Mouse (Mus musculus) cerebellum, adult 18-20 months (tissue): ENCODE results near the gene Smyd2.

ENCODE experiments used
- DNase-seq, 2 experiments: peaks; one replicate each; pipeline ENCODE4 v3.0.0; 2021

Gene Smyd2

GRCm38 (mm10) chr1:189916422-189917125, 5.6 kb downstream of the Smyd2 start:
- no peak for DNase-seq

GRCm38 (mm10) chr1:189913093-189913760, 8.9 kb downstream of the Smyd2 start:
- no peak for DNase-seq

- no peak for DNase-seq
Observed at GRCm38 (mm10) chr1:189910685-189911345, 11.3 kb downstream of the Smyd2 start.

GRCm38 (mm10) chr1:189903169-189903568, 19.0 kb downstream of the Smyd2 start:
- DNase-seq: no peak

- DNase-seq: peak; percentile 38 to 43
Observed at GRCm38 (mm10) chr1:189902413-189902812, 19.8 kb downstream of the Smyd2 start.

- no peak for DNase-seq
Observed at GRCm38 (mm10) chr1:189899526-189899925, 22.6 kb downstream of the Smyd2 start.

GRCm38 (mm10) chr1:189898708-189899107, 23.5 kb downstream of the Smyd2 start:
- DNase-seq: no peak

- no peak for DNase-seq
Observed at GRCm38 (mm10) chr1:189897861-189898260, 24.3 kb downstream of the Smyd2 start.

GRCm38 (mm10) chr1:189894191-189894590, 28.0 kb downstream of the Smyd2 start:
- DNase-seq: no peak

GRCm38 (mm10) chr1:189888749-189889148, 33.4 kb downstream of the Smyd2 start:
- no peak for DNase-seq

- peak; percentile 74 to 82 for DNase-seq
Observed at GRCm38 (mm10) chr1:189887518-189887917, 34.6 kb downstream of the Smyd2 start.

- DNase-seq: no peak
Observed at GRCm38 (mm10) chr1:189885975-189886374, 36.2 kb downstream of the Smyd2 start.

GRCm38 (mm10) chr1:189884951-189885350, 37.2 kb downstream of the Smyd2 start:
- peak; percentile 81 to 85 for DNase-seq

GRCm38 (mm10) chr1:189883531-189884170, 38.5 kb downstream of the Smyd2 start:
- DNase-seq: peak; percentile 43 to 56

- peak in 1 of 2 experiments; percentile 67 for DNase-seq
Observed at GRCm38 (mm10) chr1:189882886-189883285, 39.3 kb downstream of the Smyd2 start.

GRCm38 (mm10) chr1:189880745-189881144, 41.4 kb downstream of the Smyd2 start:
- DNase-seq: peak in 1 of 2 experiments; percentile 17

- DNase-seq: peak; percentile 52 to 69
Observed at GRCm38 (mm10) chr1:189879965-189880364, 42.2 kb downstream of the Smyd2 start.

GRCm38 (mm10) chr1:189879212-189879611, 43.0 kb downstream of the Smyd2 start:
- no peak for DNase-seq

- no peak for DNase-seq
Observed at GRCm38 (mm10) chr1:189876162-189876561, 46.0 kb downstream of the Smyd2 start.

- no peak for DNase-seq
Observed at GRCm38 (mm10) chr1:189875439-189875861, 46.7 kb downstream of the Smyd2 start.

GRCm38 (mm10) chr1:189873591-189873990, 48.6 kb downstream of the Smyd2 start:
- no peak for DNase-seq

- DNase-seq: no peak
Observed at GRCm38 (mm10) chr1:189872050-189872449, 50.1 kb downstream of the Smyd2 start.

- DNase-seq: no peak
Observed at GRCm38 (mm10) chr1:189871625-189872024, 50.5 kb downstream of the Smyd2 start.
